Mouse (Mus musculus) Patski (cell line): ENCODE data around the gene Lamtor5. TPM values are rescaled to one million over a fixed set of nuclear protein-coding genes. Genes with fewer than 3 reads are reported as not detected.

ENCODE experiments used
- ATAC-seq: fragments of 100-300 bp; one replicate; pipeline ENCODE4 v1.8.0; 2021
- CTCF ChIA-PET: fragments of 350-600 bp; sonication (Branson Sonifier 250); formaldehyde crosslinking; loops from one replicate; lab custom pipeline; 2022; ENCODE audit warnings: inconsistent platforms; lab: Charles Lee
- POLR2A ChIA-PET: fragments of 350-600 bp; sonication (Branson Sonifier 250); formaldehyde crosslinking; loops from one replicate; lab custom pipeline; 2022; ENCODE audit warnings: antibody characterized with exemption, inconsistent platforms; lab: Charles Lee
- DNase-seq: peaks from one replicate; pipeline ENCODE4 v3.0.0-alpha.2; 2011; ENCODE audit warnings: low read depth, low spot score
- H3K27me3 ChIP-seq: fragments of 371-371 bp; one replicate; pipeline ENCODE4 v1.5.1; 2021
- CTCF ChIP-seq: fragments of 100-300 bp; IDR thresholded peaks from one replicate; pipeline ENCODE4 v1.5.1; 2021
- in situ Hi-C: fragments of 300-500 bp; cut with MboI; formaldehyde crosslinking; loops from 3 replicates; pipeline ENCODE4 v1.11.1; 2018; ENCODE audit warnings: low pct_unique_long_range_greater_than_20kb, mixed read lengths
- polyA plus RNA-seq: library from polyadenylated mRNA; unstranded; gene quantifications from one replicate; pipeline ENCODE4 v1.2.3, GENCODE M21; 2021

Gene Lamtor5
- polyA plus RNA-seq, 1 experiment from 2014 or later = 137 TPM

DNA sequence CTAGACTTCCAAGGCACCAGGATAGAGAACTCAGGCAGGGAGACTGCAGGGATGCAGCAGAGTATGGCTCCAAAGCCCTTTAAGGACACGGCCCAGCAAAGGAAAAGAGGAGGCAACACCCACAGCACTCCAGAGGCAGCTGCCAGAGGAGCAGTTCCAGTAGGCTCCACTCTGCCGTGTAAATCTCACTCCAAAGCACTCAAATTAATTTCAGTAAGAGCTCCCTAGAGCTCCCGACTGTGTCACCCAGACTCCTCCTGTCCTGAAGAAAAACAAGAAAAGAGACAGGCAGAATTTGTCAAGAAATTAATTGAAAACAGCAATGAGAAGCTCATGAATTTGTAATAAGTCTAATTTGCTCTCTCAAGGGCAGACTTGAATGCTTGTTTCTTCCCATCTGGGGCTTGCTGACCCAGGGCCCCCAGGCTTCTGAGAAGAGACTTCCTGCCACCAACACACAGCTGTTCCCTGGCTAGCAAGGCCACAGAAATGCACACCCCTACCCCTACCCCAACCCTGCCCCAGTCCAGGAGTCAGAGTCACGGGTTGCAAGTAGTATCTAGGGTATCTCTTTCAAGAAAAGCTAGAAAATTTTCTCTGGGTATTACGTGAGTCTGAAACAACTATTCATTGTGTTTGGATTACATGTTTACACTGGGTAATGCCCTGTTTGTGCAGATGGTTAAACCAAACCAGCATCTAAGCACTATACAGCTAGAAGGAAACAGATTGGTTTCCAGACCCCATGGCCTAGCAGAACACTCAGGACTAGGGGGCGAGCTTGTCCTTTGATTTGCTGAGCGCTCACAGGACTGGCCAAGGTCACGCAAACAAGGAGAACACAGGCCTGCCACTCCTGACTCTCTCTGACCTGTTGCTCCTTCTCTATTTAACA is 17.5 kb upstream of the Lamtor5 start:
- ChIA-PET POLR2A (interaction anchor here (0.6 kb wide), 1 partner anchor 29 kb away, joined by 4 read pairs; no protein-coding TSS in a partner anchor), CTCF (interaction anchor here (0.7 to 1.9 kb wide), 4 partner anchors 11 to 51 kb away, joined by 3 to 9 read pairs (median 3); no protein-coding TSS in a partner anchor)
- in situ Hi-C loops = no loop called here
- no peaks in the 10 kb centered on the region for H3K27me3 ChIP-seq
- no peak for TF ChIP-seq CTCF
- DNase-seq (no peak), ATAC-seq (no peak)

DNA sequence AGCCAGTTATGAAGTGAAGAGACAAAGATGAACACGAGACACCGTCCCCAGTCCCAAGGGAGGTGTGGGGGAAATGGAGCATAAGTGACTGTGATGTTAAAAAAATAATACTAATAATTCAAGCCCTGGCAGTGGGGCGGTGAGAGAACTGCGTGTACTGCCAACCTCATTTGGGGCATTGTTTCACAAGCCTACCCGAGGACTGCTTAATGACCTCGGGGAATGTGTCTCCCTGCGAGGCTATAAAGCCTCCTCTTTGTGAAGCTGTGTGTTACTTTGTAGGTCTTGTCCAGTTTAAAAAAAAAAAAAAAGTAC is 16.9 kb upstream of the Lamtor5 start:
- DNase-seq (no peak), ATAC-seq (no peak)
- ChIA-PET POLR2A (interaction anchor here (0.6 to 0.7 kb wide), 2 partner anchors 27 to 28 kb away, joined by 3 to 4 read pairs; no protein-coding TSS in a partner anchor), CTCF (interaction anchor here (1.6 to 1.9 kb wide), 2 partner anchors 11 to 20 kb away, joined by 3 to 9 read pairs; no protein-coding TSS in a partner anchor)
- TF ChIP-seq CTCF = no peak
- no peaks in the 10 kb centered on the region for H3K27me3 ChIP-seq
- in situ Hi-C loops = no loop called here

DNA sequence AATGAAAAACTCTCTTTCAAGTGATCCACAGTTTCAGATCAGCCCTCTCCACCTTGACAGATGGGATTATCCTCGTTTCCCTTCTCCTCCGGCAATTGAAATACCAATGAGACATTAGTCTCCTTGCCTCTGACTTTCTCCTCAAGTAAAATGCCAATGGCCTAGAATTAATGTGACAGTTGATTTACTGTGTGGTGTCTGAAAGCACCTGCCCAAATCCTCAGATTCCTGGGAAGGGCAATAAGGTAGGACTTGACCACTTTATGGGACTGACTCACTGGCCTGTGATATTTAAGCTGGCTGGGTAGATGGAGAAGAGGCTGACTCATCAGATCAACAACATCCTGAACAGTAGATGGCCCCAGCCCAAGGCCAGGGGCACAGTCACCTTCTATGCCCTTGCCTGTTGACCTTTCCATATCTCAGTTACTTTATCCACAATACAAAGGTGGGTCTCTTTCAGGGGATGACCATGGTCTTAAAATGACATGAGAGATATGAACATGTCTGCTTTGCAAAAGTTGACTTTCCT is 11.8 kb upstream of the Lamtor5 start:
- TF ChIP-seq CTCF = no peak
- POLR2A ChIA-PET = no interaction called here
- in situ Hi-C loops = no loop called here
- no peaks in the 10 kb centered on the region for H3K27me3 ChIP-seq
- ATAC-seq (no peak), DNase-seq (no peak)
- CTCF ChIA-PET = no interaction called here

DNA sequence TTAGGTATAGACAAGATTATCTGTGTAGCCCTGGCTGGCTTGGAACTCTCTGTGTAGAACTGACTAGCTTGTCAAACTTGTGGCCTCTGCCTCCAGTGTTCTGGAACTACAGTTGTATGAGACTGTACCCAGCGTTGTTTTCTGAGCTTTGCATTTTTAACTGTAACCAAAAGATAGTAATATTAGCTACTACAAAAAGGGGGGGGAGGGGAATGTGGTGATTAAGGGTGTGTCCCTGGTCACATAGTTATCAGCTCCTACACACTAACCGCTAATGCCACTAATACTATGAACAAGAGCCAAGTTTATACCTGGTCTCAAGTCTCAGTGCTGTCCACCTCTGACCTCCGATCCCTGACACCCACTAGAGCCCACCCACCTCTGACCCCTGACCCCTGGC is 6.2 kb upstream of the Lamtor5 start:
- no peak for TF ChIP-seq CTCF
- in situ Hi-C loops = loop anchor here (5.0 to 10.0 kb wide), 3 partner anchors 40 to 192 kb away; partner anchors contain the start of gene A630076J17Rik
- POLR2A ChIA-PET = no interaction called here
- no peak for DNase-seq
- ATAC-seq = no peak
- CTCF ChIA-PET = interaction anchor here (0.7 to 2.9 kb wide), 5 partner anchors 9 to 190 kb away, joined by 4 to 23 read pairs (median 6); partner anchors contain the start of gene A630076J17Rik
- no peaks in the 10 kb centered on the region for H3K27me3 ChIP-seq

DNA sequence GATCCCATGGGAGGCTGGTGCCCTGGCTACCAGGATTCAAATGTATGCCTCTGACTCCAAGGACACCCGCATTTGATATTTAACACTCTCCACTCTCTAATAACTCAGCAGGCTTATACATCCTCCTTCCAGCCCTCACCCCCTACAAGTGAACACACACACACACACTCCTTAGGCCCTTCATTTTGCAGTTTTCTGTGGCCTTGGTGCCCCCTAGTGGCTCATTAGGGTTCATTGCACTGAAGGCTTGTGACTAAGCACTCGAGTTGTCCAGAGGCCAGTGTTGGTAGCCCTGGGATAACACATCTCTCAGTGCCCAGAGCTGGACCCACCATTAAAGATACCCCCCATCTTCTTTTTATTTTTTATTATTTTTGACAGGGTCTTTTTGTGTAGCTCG is 4.8 kb upstream of the Lamtor5 start:
- POLR2A ChIA-PET = no interaction called here
- no peaks in the 10 kb centered on the region for H3K27me3 ChIP-seq
- CTCF ChIA-PET = interaction anchor here (0.7 to 2.9 kb wide), 6 partner anchors 10 to 93 kb away, joined by 3 to 23 read pairs (median 4); partner anchors contain the start of gene A630076J17Rik
- ATAC-seq (peak; percentile 85), DNase-seq (no peak)
- in situ Hi-C loops = loop anchor here (5.0 to 10.0 kb wide), 3 partner anchors 42 to 191 kb away; partner anchors contain the start of gene A630076J17Rik
- TF ChIP-seq CTCF = peak; percentile 97

DNA sequence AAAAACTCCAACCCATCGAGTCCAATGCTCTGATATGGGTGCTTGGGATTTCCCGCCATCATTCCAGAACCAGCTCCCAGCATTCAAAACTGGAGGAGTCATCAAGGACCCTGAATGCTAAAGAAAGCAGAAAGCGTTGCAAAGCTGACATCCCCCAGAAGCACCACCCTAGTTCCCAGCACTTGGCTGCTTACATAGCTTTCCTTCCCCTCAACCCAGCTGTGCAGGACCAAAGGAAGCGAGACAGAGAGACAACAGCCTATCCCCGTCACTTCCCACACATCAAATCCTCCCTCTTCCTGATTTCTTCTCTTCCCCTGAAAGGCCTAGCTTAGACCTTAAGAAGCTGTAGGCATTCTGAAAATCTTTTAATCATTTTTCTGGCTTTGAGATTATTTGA is 3.3 kb upstream of the Lamtor5 start:
- TF ChIP-seq CTCF = no peak
- ATAC-seq (no peak), DNase-seq (no peak)
- ChIA-PET POLR2A (no interaction called here), CTCF (interaction anchor here (1.0 to 3.7 kb wide), 6 partner anchors 19 to 187 kb away, joined by 3 to 17 read pairs (median 4); no protein-coding TSS in a partner anchor)
- in situ Hi-C loops = loop anchor here (10.0 kb wide), 2 partner anchors 181 to 189 kb away; no protein-coding TSS in a partner anchor
- H3K27me3 ChIP-seq = no peaks in the 10 kb centered on the region

DNA sequence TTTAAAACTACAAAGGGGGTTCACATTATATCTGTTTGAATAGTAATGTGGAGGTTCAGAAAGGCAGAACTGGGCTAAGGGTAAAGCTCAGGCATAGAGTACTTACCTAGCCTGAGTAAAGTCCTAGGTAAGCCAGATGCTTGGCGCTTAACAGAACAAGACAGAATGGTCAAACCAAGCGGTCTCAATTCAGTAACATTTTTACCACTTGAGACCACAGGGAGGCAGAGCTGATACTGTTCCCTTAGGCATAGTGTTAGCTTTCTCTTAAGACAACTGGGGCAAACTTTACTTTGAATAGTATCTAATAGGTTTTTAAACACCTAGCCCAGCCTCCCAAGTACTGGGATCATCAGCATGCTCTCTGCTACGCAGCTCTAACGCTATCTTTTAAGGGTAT is 2.7 kb upstream of the Lamtor5 start:
- in situ Hi-C loops = loop anchor here (10.0 kb wide), 2 partner anchors 181 to 189 kb away; no protein-coding TSS in a partner anchor
- POLR2A ChIA-PET = no interaction called here

DNA sequence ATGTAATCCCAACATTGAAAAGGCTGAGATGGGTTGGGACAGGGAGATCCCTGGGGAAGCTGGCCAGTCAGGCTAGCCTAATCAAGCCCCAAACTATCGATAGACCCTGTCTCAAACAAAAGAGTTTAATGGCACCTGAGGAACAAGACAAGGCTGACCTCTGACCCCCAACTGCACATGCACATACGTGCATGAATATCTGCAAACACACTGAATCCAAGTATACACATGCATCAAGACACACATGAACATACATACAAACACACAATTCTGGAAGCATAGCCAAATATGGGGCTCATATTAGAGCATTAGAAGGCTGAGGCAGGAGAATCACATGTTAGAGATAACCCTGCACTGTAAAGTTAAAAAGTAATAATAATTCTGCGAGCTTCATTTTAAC is 2.0 kb upstream of the Lamtor5 start:
- DNase-seq (no peak), ATAC-seq (no peak)
- in situ Hi-C loops = loop anchor here (10.0 kb wide), 2 partner anchors 182 to 188 kb away; no protein-coding TSS in a partner anchor
- POLR2A ChIA-PET = no interaction called here
- H3K27me3 ChIP-seq = no peaks in the 10 kb centered on the region
- no peak for TF ChIP-seq CTCF
- CTCF ChIA-PET = interaction anchor here (1.0 to 3.7 kb wide), 5 partner anchors 42 to 186 kb away, joined by 3 to 17 read pairs (median 5); no protein-coding TSS in a partner anchor

More for the DNA sequence above, 2.7 kb upstream of the Lamtor5 start:
- DNase-seq = no peak
- TF ChIP-seq CTCF = peak; percentile 33
- CTCF ChIA-PET = interaction anchor here (1.0 to 3.7 kb wide), 6 partner anchors 25 to 187 kb away, joined by 3 to 17 read pairs (median 4); no protein-coding TSS in a partner anchor
- ATAC-seq = no peak
- H3K27me3 ChIP-seq = no peaks in the 10 kb centered on the region

DNA sequence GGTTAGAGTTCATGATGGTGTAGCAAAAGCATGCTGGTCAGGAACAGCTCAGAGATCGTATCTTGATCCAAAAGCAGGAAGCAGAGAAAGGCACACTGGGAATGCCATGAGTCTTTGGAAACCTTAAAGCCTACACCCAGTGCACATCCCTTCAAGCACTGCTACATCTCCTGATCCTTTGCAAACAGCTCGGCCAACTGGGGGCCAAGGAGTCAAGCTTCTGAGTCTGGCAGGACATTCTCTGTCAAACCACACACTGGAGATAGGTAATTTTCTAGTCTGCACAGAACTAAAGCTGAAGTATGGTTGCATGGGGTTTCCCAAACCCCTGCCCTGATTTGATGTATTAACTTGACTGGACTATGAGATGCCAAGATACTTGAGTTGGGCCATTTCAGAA is 7.5 kb downstream of the Lamtor5 start:
- in situ Hi-C loops = no loop called here
- no peaks in the 10 kb centered on the region for H3K27me3 ChIP-seq
- no peak for TF ChIP-seq CTCF
- DNase-seq = no peak
- CTCF ChIA-PET = interaction anchor here (1.3 kb wide), 2 partner anchors 10 to 12 kb away, joined by 5 to 6 read pairs; no protein-coding TSS in a partner anchor
- ATAC-seq = no peak
- POLR2A ChIA-PET = no interaction called here

DNA sequence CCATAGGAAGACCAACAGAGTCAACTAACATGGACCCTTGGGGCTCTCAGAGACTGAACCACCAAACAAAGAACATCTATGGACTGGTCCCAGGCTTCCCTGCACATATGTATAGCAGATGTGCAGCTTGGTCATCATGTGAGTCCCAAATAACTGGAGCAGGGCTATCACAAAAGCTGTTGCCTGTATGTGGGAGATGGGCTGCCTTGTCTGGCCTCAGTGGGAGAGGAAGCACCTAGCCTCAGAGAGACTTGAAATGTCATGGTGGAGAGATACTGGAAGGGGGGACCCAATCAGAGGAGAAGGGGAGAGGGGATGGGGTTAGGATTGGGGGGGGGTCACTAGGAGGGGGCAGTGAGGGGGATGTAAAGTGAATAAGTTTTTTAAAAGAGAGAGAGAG is 8.7 kb downstream of the Lamtor5 start:
- TF ChIP-seq CTCF = no peak
- ATAC-seq (no peak), DNase-seq (no peak)
- in situ Hi-C loops = no loop called here
- H3K27me3 ChIP-seq = no peaks in the 10 kb centered on the region
- POLR2A ChIA-PET = no interaction called here
- CTCF ChIA-PET = interaction anchor here (1.3 kb wide), 1 partner anchor 9 kb away, joined by 6 read pairs; no protein-coding TSS in a partner anchor
